In genomic region chr4:136835621-136836386, GRCm38 (mm10) we compare ENCODE assay signal across 9 mouse cellular contexts. TPM values are rescaled to one million over a fixed set of nuclear protein-coding genes. Genes with fewer than 3 reads are reported as not detected.
DNase-seq lines count a peak whose midpoint lies in the region; ATAC-seq and TF ChIP-seq lines count a peak whose summit lies in the region.
"Had no signal": no experiment of that assay in that cellular context is flagged by ENCODE, and none has a peak within 500 bp of the region (broad histone marks: within the 10 kb centered on the region; RNA-seq: fewer than 3 reads in every experiment).

Ephb2 (minus strand) TSS chr4:136835988.

- TF ChIP-seq CTCF in kidney, postnatal 0 days (IDR thresholded peaks at IDR 0.05; ENCODE audit: low read depth): no peak

- H3K27me3 ChIP-seq in forebrain, embryonic 11.5 days (ENCODE audit: control insufficient read depth, insufficient read depth, low read length): no peaks in the 10 kb centered on the region; the same call in 1 of the 2 replicates
- H3K27me3 ChIP-seq in heart, embryonic 14.5 days (ENCODE audit: control insufficient read depth, insufficient read depth, low read length): peaks cover 90% of the 10 kb centered on the region
- H3K27me3 ChIP-seq in kidney, postnatal 0 days (ENCODE audit: insufficient read depth, low read length): 0 out of 2 replicates have a peak, but pooled peaks cover 5% of the 10 kb centered on the region
- H3K27me3 ChIP-seq in stomach, embryonic 14.5 days (ENCODE audit: control insufficient read depth, insufficient read depth, low read length): no peaks in the 10 kb centered on the region

- peak within 1 kb of the TSS; percentile 99 for H3K4me2 ChIP-seq in forebrain, embryonic 11.5 days (ENCODE audit: low read depth, low read length, severe bottlenecking)
- H3K4me2 ChIP-seq in heart, embryonic 14.5 days (ENCODE audit: low read length): peak within 1 kb of the TSS; percentile 98
- peak within 1 kb of the TSS; percentile 81 for H3K4me2 ChIP-seq in kidney, postnatal 0 days (ENCODE audit: low read length)
- peak within 1 kb of the TSS; percentile 97 for H3K4me2 ChIP-seq in stomach, embryonic 14.5 days (replicated peaks; ENCODE audit: low read depth, low read length)

- under 1% methylated on average over 69 of the region's 88 CpGs for WGBS in forebrain, embryonic 11.5 days
- under 1% methylated on average over 81 of the region's 88 CpGs for WGBS in heart, embryonic 14.5 days
- WGBS in kidney, postnatal 0 days: under 1% methylated on average over 78 of the region's 88 CpGs
- under 1% methylated on average over 81 of the region's 88 CpGs for WGBS in stomach, embryonic 14.5 days

- no peaks in the 10 kb centered on the region for H3K9me3 ChIP-seq in forebrain, embryonic 11.5 days (ENCODE audit: control insufficient read depth, low read length)
- H3K9me3 ChIP-seq in heart, embryonic 14.5 days (ENCODE audit: control insufficient read depth, low read length): no peaks in the 10 kb centered on the region
- no peaks in the 10 kb centered on the region for H3K9me3 ChIP-seq in kidney, postnatal 0 days (replicated peaks; ENCODE audit: low read length)
- H3K9me3 ChIP-seq in stomach, embryonic 14.5 days (ENCODE audit: control insufficient read depth, low read depth, low read length): no peaks in the 10 kb centered on the region

- peaks cover 40% of the 10 kb centered on the region for H3K4me1 ChIP-seq in forebrain, embryonic 11.5 days (replicated peaks; ENCODE audit: control insufficient read depth, insufficient read depth, low read length)
- H3K4me1 ChIP-seq in heart, embryonic 14.5 days (ENCODE audit: control insufficient read depth in 2 of 2, insufficient read depth in 2 of 2, low read length in 2 of 2): peaks cover 4 to 15% of the 10 kb centered on the region in 2 experiments
- H3K4me1 ChIP-seq in kidney, postnatal 0 days (replicated peaks; ENCODE audit: insufficient read depth, low read length): peaks cover 11% of the 10 kb centered on the region; the same call in 1 of the 2 replicates
- peaks cover 41% of the 10 kb centered on the region for H3K4me1 ChIP-seq in stomach, embryonic 14.5 days (ENCODE audit: control insufficient read depth, insufficient read depth, low read length)

- ATAC-seq in forebrain, embryonic 11.5 days (replicated peaks; ENCODE audit: low FRiP score): peak; percentile 83
- ATAC-seq in heart, embryonic 14.5 days (ENCODE audit: insufficient number of reproducible peaks, insufficient read depth, low FRiP score, low read depth): peak; percentile 48
- peak; percentile 68 for ATAC-seq in kidney, postnatal 0 days (replicated peaks; ENCODE audit: low FRiP score, low read depth)
- ATAC-seq in stomach, embryonic 14.5 days (ENCODE audit: insufficient number of reproducible peaks, insufficient read depth, low FRiP score, low read depth): peak; percentile 65

- peak; percentile 18 to 27 for DNase-seq in B cell, adult 2 months
- DNase-seq in brain, embryonic 18.5 days (ENCODE audit: low read depth, low spot score): peak; percentile 72
- DNase-seq in forebrain, embryonic 11.5 days (ENCODE audit: low spot score): peak; percentile 92
- peak; percentile 78 for DNase-seq in kidney, postnatal 0 days (ENCODE audit: low spot score)
- DNase-seq in liver: peak; percentile 56
- peak; percentile 85 for DNase-seq in naive thymus-derived CD4-positive, alpha-beta T cell, adult 2 months (ENCODE audit: low read depth)

- H3K36me3 ChIP-seq in forebrain, embryonic 11.5 days (ENCODE audit: control insufficient read depth, insufficient read depth, low read length): no peaks in the 10 kb centered on the region
- H3K36me3 ChIP-seq in heart, embryonic 14.5 days (ENCODE audit: control insufficient read depth, insufficient read depth, low read length): no peaks in the 10 kb centered on the region
- H3K36me3 ChIP-seq in kidney, postnatal 0 days (ENCODE audit: insufficient read depth, low read length): no peaks in the 10 kb centered on the region
- no peaks in the 10 kb centered on the region for H3K36me3 ChIP-seq in stomach, embryonic 14.5 days (ENCODE audit: control insufficient read depth, insufficient read depth, low read length)
- H3K36me3 ChIP-seq: G1E had no signal

- H3K9ac ChIP-seq in forebrain, embryonic 11.5 days (ENCODE audit: low read length): peak within 1 kb of the TSS; percentile 98
- H3K9ac ChIP-seq in heart, embryonic 14.5 days (ENCODE audit: low read length): peak within 1 kb of the TSS; percentile 72
- peak within 1 kb of the TSS; percentile 83 for H3K9ac ChIP-seq in kidney, postnatal 0 days (ENCODE audit: low read depth, low read length)
- peak within 1 kb of the TSS; percentile 86 for H3K9ac ChIP-seq in stomach, embryonic 14.5 days (replicated peaks; ENCODE audit: low read depth, low read length)

- peak within 1 kb of the TSS; percentile 98 for H3K4me3 ChIP-seq in forebrain, embryonic 11.5 days (ENCODE audit: low read depth, low read length)
- peak within 1 kb of the TSS; percentile 57 to 69 for H3K4me3 ChIP-seq in heart, embryonic 14.5 days (ENCODE audit: control insufficient read depth in 1 of 2, insufficient read depth in 1 of 2, low read depth in 1 of 2, low read length in 2 of 2)
- peak within 1 kb of the TSS; percentile 74 for H3K4me3 ChIP-seq in kidney, postnatal 0 days (replicated peaks; ENCODE audit: low read depth, low read length)
- peak within 1 kb of the TSS; percentile 76 for H3K4me3 ChIP-seq in stomach, embryonic 14.5 days (ENCODE audit: low read depth, low read length)

- H3K27ac ChIP-seq in forebrain, embryonic 11.5 days (ENCODE audit: low read depth, low read length): peak within 1 kb of the TSS; percentile 97
- peak within 1 kb of the TSS in 1 of 2 experiments; percentile 73; a peak in 2 of 4 replicates for H3K27ac ChIP-seq in heart, embryonic 14.5 days (replicated peaks in 1 of 2; ENCODE audit: control insufficient read depth in 1 of 2, insufficient read depth in 1 of 2, low read depth in 2 of 2, low read length in 2 of 2)
- H3K27ac ChIP-seq in kidney, postnatal 0 days: peak within 1 kb of the TSS; percentile 84
- H3K27ac ChIP-seq in stomach, embryonic 14.5 days (ENCODE audit: low read length): peak within 1 kb of the TSS; percentile 92

RNA-seq across cellular contexts. Expression of gene Ephb2, which starts in this region (rescaled TPM):
- polyA plus RNA-seq in forebrain, embryonic 11.5 days (2014; fragmentation: Nextera tagmentation; extraction: Ambion mirVana): 35.8 and 36.9 TPM in 2 replicates
- 1.4 and 1.6 TPM in 2 replicates for polyA plus RNA-seq in heart, embryonic 14.5 days (2014; fragmentation: Nextera tagmentation; extraction: Ambion mirVana)
- polyA plus RNA-seq in kidney, postnatal 0 days (2015; fragmentation: Nextera tagmentation; extraction: Ambion mirVana): 4.5 and 4.6 TPM in 2 replicates
- polyA plus RNA-seq in stomach, embryonic 14.5 days (2014; fragmentation: Nextera tagmentation; extraction: Ambion mirVana): 7.5 and 7.6 TPM in 2 replicates

Comparison
In these comparisons a context has a peak if more than half of its experiments do, and no peak if none do; other contexts are left out.
1. DNase-seq: peak in every context shown above with its lines; median percentile 92 in forebrain, embryonic 11.5 days; 85 in naive thymus-derived CD4-positive, alpha-beta T cell, adult 2 months; 78 in kidney, postnatal 0 days; 72 in brain, embryonic 18.5 days; 56 in liver; 22 in B cell, adult 2 months.